Mouse (Mus musculus): ENCODE measurements around the gene Tsc1.

DNA sequence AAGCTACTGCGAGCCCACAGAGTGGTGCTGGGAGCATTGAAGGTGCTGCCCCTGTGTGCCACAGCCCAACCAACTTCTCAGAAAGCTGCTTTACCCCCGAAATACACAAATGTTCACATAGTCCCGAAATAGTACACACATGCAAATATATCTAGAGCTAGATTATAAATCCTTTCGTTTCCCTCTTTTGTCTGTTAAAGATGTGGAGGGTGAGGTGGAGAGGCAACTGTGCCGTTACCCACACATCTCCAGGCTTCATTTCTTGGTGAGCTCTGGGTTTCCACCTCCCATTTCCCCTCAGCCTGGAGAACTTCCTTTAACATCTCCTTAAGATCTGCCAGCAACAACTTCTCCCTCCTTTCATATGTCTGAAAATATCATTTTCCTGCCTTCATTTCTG is 99.1 kb downstream of the Tsc1 start:
- TF ChIP-seq POLR2A (IDR thresholded peaks at IDR 0.05; ENCODE audit: low read depth, low read length) (no peak), CTCF (IDR thresholded peaks at IDR 0.05; ENCODE audit: borderline replicate concordance, insufficient read depth, low read length) (no peak)
